Comparison of ENCODE assay signal across 28 mouse cellular contexts in the genomic region with DNA sequence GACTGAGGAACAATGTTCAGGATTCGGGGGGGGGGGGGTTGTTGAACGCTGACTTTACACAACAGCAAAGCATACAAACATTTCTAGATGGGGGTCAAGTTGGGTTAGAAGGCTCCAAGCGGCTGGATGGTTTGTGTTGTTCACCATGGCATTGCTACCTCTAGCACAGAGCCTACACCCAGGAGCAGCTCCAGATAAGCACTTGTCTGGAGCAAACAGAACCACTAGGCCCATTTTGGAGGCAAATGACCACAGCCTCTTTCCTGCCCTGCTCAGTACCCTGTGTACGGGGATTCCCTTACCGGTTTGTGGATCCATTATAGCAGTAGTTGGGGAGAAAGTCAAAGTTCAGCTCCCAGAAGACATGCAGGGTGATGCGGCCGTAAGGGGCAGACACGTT. TPM values are rescaled to one million over a fixed set of nuclear protein-coding genes. Genes with fewer than 3 reads are reported as not detected.
"Had no signal": no experiment of that assay in that cellular context is flagged by ENCODE, and none has a peak within 500 bp of the region (broad histone marks: within the 10 kb centered on the region; RNA-seq: fewer than 3 reads in every experiment).

No protein-coding gene starts in this region.

- ATAC-seq: intestine, postnatal 0 days; midbrain, embryonic 13.5 days; midbrain, embryonic 16.5 days had no signal

- H3K36me3 ChIP-seq: lung, embryonic 15.5 days had no signal

- H3K9ac ChIP-seq: lung, embryonic 15.5 days; midbrain, embryonic 13.5 days; neural tube, embryonic 13.5 days had no signal

- DNase-seq: kidney, adult 2 months; kidney, postnatal 25 days; layer of hippocampus, adult 9-11 months; layer of hippocampus, postnatal 36 days; lung, adult 18-20 months; lung, postnatal 10 days; lung, postnatal 36 days; retina, postnatal 1 day; thymus, adult 2 months; thymus, postnatal 14 days; thymus, postnatal 4 days had no signal

- H3K4me2 ChIP-seq: lung, embryonic 15.5 days; midbrain, embryonic 13.5 days; neural tube, embryonic 13.5 days had no signal

- H3K27me3 ChIP-seq: lung, embryonic 15.5 days; megakaryocyte, embryonic 14.5 days; midbrain, embryonic 13.5 days; neural tube, embryonic 13.5 days had no signal

- H3K4me1 ChIP-seq: midbrain, embryonic 10.5 days; midbrain, embryonic 13.5 days; neural tube, embryonic 13.5 days had no signal

- H3K27ac ChIP-seq: kidney, postnatal 0 days; layer of hippocampus, adult 2 months; left cerebral cortex, adult 2 months; lung, embryonic 15.5 days; midbrain, embryonic 10.5 days; midbrain, embryonic 13.5 days; neural tube, embryonic 13.5 days; stomach, postnatal 0 days had no signal

- H3K4me3 ChIP-seq: layer of hippocampus, adult 2 months; left cerebral cortex, adult 2 months; lung, embryonic 15.5 days; midbrain, embryonic 10.5 days; midbrain, embryonic 13.5 days; myocyte; neural tube, embryonic 13.5 days had no signal

- H3K9me3 ChIP-seq: lung, embryonic 15.5 days; megakaryocyte, embryonic 14.5 days; midbrain, embryonic 10.5 days; midbrain, embryonic 13.5 days; neural tube, embryonic 13.5 days had no signal

RNA-seq across cellular contexts. Expression of gene Fndc9, which starts 6.7 kb away (rescaled TPM):
- total RNA-seq: monocyte, adult 5-6 weeks had no signal
- polyA plus RNA-seq: kidney, adult 2 months; kidney, embryonic 14.5 days; large intestine, adult 2 months; small intestine, adult 2 months; spleen, adult 2 months had no signal
